Mouse (Mus musculus) retina, embryonic 14.5 days (tissue): ENCODE measurements around the gene Gm29427.

Experiments used
- DNase-seq: peaks from one replicate; pipeline ENCODE4 v3.0.0-alpha.2; 2015; ENCODE audit warnings: low spot score

Gene Gm29427

DNA sequence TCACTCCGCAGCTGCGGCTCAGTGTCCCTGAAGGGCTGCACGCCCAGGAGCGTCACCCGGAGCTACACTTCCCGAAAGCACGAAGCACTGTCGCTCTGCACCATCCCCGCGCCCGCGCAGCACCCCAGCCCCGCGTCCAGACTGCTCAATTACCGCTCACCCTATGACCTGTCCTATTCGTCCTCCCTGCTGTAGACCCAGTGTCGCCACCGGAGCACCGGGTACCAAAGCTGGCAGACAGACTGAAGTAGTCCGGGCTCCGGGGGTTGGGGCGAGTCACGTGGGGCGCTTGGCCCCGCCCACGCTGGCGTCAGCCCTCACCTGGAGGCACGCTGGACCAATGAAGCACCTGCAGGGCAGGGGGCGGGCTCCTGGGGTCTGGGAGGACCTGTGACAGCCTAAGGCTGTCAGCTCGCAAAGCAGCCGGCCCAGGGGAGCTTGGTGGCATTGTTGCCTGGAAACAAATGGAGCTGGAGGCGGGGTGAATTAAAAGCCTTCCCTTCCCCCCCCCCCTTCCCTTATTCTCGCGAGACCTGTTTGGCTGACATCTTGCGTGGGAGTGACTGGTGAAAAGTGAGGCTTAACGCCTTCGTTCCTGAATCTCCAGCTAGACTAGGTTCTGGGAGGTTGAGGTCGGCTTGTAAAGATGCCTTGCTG, at the start of gene Gm29427:
Gm29427 (minus strand) TSS at position 239 of the 657 bp plus-strand sequence.
- DNase-seq: peak; percentile 86

DNA sequence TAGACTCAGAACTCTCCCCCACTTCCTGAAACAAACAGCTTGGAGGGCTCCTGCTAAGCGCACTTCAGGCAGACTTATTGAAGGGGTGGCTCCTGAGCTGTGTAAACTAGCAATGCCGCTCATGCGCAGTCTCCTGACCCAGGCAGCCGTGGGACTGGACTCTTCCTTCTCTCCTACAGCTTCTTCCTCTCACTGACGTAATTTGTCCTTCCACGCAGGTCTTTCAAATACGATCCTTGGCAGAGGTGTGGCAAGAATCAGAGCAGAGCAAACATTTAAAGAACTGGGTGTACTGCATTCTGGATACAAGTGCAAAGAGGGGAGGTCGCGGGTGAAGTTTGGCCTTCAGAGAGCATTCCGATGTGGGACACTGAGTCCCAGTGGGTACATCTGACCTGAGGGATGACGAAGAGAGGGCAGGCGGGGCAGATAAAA, 48.4 kb upstream of the Gm29427 start:
- DNase-seq: no peak

DNA sequence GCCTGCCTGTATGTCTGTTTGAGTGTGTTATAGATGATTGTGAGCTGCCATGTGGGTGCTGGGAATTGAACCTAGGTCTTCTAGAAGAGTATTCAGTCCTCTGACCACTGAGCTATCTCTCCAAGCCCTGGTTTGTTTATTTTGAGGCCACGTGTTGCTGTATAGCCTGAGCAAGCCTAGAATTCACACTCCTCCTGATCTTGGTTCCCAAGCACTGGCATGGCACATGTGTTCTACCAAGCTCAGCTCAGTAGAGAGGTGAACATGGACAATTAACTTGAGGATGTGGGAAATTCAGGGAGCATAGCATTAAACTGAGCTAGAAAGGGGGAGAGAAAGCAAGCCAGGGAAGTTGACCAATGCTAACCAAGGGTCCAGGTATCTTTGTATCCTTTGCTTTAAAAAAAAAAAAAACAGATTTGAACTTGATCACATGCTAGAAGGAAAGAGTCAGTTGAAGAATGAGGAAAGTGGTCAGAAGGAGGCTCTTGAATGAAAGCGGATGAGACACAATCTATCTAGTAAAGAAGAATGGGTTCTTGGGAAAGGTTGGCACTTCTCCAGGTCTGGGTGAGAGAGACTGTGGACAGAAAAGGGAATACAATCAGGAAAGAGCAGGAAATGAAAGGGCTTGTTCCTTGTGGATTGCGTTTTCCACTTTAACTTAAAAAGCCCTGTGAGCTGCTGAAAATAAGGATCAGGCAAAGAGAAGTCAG, 46.6 kb upstream of the Gm29427 start:
- no peak for DNase-seq

DNA sequence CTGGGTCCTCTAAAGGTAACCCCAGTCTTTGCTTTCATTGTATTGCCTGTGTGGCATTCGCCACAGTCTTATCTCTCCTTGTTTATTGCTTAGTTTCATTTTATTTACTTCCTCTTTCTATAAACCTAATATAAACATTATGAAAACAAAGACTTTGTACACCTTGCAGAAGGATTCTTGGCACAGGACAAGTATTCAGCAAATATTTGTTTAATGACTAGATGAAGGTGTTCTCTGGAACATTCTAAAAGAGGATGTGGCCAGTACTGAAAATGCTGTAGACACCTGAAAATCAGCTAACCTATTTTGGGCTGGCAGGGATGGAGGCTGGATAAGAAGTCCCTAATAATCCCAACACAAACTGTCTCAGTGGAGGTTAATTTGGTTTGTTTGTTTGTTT, 46.0 kb upstream of the Gm29427 start:
- no peak for DNase-seq

DNA sequence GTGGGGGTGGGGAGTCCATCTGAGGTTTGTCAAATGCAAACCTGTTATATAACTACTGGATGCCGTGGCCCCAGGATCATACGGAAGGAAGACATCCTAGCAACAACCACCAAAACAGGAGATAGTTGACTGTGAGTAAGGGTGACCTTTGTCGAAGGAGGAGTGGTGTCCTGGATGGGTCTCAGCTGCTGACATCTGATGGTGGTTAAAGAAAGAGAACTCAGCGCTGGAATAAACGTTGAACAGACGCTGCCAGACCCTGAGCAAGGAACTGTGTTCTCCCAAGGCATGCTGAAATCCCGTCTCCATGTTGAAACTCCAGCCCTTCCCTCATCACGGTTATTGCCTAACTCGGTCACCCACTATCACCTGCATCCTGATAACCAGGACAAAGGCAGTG, 44.1 kb upstream of the Gm29427 start:
- no peak for DNase-seq

DNA sequence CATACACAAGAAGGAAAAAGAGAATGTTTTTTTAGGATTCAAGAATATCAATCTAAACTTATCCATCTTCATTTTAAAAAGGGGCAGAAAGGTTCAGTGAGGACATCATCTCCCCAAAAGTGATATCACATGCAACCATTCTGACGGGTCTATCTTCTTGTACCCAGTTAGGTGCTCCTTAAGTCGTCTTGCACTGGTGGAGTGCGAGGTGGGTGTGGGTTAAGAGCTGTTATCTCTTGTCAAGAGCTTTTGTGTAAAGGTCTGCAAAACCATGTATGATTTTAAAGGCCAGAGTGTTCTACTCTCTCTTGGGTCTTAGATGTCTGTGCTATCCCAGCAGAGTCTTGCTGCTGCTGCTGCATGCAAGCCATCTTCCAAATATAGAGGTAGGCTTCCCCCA, 31.2 kb upstream of the Gm29427 start:
- DNase-seq: no peak

DNA sequence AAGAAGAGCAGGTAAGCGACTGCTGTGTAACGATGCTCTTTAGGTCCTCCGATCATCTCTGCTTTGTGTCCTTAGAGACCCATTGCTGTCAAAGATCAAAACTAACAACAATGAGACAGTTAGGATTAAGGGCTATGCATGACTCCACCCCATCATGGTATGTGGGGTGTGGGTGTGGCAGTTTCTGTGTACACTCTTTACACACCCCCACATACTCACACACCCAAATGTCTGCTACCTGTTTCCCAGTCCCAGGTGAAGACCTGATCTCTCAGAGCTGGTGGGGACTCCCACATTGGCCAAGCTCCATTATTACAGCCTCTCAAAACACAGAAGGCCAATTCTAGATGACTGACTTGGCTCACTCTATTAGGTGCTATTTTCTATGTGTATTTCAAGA, 30.0 kb upstream of the Gm29427 start:
- no peak for DNase-seq

DNA sequence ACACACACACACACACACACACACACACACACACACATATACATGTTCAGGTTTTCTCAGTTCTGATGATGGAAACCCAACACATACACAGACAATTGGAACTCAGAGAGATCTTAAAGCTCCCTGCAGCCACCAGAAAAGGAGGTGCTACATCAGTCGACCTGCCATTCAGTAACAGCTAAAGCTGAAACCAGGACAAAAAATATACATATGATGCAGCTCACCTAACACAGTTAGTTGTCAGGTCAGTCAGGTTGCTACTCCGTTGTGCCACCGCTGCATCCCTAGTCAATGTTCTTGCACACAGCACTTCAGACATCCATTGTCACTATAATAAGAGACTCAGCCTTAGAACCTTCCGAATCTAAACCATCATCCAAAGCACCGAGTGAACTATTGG, 29.4 kb upstream of the Gm29427 start:
- no peak for DNase-seq

DNA sequence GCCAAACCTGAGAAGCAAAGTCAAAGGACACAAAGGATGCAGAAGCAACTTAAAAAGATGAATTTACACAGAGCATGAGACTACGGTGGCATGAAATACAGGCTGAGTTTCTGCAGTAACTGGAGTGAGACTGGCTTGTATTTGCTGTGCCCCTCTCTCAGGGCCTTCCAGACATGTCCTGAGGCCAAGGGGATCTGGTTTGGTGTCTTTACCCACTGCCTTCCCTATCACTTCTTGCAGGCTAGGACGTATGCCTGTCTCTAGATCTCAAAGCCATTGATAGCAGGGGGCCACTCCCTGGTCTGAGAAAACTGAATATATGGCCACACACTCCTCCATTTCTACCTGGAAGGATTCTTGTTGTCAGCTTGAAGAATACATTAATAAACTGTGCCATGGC, 28.6 kb upstream of the Gm29427 start:
- DNase-seq: no peak

DNA sequence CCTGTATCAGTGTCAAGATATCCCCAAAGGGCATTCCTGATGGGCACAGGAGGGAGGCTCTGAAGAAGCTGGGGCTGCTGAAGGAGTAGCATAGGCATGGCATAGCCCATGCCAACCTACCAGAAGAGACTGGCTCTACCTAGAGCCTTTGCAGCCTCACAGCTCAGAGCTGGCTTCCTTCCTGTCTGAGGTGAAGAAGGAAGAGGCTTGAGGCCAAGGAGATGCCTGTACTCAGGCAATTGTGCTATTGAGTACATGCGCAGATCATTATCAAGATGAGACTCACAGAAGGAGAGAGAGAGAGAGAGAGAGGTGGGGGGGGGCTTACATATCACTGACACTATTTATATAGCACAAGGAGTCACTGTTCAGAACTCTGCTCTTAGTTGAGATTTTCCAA, 28.2 kb upstream of the Gm29427 start:
- DNase-seq: no peak

DNA sequence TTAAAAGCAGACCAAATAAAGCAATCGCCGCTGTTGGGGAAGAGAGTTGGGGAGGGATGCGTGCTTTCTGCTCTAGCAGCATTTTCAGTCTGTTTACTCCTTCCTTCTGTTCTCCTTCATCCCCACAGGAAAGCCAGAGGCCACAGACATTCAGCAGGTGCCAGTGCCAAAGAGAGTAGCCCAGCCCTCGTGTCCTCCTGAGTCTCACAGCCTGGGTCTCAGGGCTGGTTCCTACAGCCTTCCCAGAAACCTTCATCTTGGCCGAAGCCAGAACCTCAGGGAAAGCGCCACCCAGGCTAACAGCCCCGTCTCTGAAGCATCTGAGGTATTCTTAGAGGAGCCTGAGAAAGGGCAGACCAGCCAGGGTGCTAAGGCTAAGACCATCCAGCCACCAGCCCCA, 26.6 kb upstream of the Gm29427 start:
- no peak for DNase-seq

DNA sequence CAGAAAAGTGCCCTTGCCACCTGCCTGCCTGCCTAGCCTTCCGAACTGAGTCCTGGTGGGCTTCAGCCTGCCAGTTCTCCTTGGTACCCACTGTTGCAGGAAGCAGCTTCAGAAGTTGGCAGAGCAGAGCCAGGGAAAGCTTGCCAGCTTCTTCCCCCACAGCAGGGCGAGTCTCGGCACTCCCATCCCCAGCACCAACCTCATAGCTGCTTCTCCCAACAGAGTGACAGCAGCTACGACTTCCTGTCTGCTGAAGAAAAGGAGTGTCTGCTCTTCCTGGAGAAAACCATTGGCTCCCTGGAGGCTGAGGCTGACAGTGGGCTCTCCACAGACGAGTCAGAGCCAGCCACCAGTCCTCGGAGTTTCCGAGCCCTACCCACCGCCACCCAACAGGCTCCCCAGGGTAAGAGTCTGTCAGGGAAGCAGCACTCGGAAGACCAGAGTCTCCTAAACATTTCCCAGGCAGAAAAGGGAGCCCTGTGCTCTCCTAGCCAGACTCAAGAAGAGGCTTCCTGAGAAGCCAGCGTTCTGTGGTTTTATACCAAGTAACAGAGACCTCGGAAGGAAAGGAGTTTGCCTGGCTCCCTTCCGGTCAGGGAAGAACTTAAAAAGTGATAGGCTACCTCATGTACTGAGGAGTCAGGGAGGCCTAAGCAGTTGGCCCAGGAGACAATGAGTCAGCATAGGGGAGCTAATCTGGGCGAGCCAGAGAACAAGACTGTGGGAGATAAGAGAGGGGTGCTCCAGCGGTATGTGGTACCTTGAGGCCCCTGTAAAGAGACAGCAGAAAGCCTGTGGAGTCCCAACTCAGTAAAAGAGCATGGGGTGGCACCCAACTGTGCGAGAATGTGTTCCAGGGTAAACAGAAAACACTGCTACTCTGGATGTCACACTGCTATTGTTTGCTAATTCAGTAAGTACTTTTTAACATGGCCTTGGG, 25.5 kb upstream of the Gm29427 start:
- DNase-seq: no peak

DNA sequence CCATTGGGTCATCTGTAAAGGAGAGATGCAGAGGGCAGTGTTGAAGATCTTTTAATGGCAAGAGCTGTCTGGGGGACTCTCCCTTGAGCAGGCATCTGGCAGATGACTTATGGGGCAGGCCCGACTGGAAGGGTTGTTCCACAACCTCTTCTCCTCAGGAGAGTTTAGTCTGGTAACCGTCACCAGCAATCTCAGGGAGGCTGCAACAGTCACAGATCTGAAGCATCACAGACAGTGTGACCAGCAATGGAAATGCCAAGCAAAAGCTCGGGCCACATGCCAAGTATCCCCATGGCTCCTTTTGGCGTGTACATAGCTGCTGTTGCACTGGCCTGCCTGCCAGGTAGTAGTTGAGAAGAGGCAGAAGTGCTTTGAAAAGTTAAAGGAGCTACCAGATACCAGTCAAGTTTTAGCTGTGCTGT, 24.6 kb upstream of the Gm29427 start:
- DNase-seq: no peak

DNA sequence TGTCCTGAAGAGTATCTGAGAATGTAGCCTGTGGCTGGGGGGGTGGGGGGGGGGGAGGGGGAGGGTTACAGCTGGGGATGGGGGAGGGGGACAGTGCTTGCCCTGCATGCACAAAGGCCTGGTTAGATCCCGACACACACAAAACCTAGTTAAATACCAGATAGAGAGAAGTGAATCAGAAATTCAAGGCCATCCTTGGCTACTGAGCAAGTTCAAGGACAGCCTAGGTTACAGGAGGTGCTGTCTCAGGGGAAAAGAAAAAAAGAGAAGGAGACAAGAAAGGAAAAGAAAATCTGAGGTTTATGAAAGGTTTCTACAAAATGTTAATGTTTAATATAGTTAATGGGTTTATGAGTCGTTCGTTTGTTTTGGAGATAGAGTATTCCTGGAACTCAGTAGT, 24.0 kb upstream of the Gm29427 start:
- no peak for DNase-seq

DNA sequence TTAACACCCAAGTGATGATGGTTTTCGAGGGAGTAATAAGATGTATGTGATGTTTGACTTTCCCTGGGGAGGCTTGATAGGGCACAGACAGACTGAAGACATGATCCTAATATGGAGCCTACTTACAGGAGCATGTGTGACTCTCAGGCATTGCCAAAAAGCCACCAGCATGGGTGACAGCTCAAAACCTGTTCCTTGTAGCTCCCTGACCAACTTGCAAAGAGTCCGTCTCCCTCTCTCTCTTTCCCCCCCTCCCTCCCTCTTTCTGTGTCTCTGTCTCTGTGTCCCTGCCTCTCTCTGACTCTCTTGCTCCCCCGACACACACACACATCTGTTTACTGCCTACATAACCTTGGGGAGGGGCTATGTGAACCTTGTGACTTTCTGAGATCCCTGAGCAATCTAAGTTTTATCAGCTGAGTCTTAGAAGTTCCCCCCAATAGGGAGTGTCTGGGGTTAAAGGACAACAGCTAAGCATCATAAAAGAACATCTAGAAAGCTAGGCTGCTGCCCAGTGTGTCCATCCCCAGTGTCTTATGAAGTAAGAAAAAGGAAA, 23.0 kb upstream of the Gm29427 start:
- no peak for DNase-seq

DNA sequence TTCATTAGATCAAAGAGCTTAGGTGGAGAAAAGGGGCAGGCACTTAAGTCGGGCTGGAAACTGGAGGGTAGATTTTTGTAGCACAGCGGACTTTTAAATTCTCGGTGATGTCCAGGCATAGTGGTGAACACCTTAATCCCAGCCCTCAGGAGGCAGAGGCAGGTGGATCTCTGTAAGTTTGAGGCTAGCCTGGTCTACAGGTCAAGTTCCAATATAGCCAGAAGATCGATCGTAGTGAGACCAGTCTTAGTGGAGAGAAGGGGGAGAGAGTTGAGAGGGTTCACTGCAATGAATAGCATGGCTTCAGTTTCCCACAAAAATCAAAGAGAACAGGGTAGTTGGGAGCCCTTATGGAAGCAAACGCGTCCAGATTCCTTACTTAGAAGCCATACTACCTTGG, 22.3 kb upstream of the Gm29427 start:
- DNase-seq: no peak

DNA sequence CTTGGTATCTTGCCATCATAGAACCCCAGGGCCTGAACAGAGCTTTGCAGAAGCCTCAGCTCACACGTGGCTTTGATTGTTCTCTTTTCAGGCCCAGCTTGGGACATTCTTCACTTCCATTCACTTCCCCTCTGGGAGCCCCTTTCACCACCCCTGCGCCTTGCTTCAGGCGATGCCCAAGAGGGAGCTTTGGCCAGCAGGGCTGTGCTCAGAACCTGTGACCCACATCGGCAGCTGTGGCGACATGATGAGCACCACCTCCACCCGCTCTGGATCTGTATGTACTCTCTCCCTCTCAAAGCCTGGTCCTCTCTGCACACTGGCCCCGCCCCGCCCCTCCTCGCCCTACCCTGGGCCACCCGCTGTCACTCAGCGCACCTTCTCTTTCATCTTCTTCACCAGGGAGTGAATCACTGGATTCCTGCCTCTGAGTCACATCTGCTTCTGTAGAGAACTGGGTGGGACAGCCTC, 21.8 kb upstream of the Gm29427 start:
- no peak for DNase-seq

DNA sequence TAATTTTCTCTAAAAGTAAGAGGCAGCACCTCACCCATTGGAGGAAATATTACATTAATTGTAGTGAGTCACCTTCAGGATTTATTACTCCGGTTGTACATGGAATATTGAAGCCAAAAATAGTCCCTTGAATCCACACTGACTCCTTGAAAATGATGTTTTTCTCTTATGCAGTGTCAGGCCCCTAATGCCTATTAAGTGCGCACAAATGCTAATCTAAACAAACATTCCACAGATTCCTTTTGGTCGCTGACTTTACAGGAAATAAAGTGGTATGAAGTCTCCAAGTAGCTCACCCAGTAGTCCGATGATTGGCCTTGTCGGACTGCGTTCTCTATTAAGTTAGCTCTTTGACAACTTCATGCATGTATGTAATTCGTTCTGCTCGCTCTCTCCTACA, 19.3 kb upstream of the Gm29427 start:
- no peak for DNase-seq

DNA sequence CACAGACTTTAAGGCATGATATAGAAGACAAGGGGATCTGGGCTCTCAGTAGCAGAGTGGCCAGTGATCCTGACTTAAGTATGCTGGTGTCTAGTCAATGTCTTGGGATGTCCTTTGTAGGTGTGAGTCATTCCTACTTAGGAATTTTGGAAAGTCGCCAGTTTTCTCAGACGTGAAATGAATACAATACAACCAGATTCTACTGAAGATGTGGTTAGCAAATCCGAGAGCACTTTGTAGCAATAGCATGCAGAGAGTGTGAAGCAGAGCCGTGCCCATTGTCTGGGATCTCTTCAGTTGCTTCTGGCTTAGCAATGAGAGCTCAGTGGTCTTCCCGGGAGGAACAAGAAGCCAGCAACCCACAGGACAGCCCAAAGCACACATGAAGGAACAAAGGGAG, 18.9 kb upstream of the Gm29427 start:
- no peak for DNase-seq

DNA sequence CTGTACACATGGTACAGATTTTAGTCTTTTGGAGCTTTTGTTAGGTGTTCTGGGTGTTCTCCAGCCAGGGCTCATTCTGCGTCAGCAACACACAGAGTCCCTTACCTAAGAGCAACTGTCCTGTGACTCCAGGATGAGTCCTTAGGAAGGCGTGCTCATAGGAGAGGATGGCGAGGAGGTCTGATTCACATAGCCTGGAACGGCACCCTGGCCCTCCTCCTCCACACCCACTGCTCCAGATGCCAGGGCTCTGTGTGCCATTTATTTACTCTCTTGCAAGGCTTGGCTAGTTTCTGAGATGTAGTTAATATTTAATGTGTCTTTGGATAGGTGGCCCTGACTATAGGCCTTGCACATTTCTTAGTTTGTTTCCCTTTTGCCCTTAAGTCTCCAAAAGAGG, 18.1 kb upstream of the Gm29427 start:
- DNase-seq: no peak

DNA sequence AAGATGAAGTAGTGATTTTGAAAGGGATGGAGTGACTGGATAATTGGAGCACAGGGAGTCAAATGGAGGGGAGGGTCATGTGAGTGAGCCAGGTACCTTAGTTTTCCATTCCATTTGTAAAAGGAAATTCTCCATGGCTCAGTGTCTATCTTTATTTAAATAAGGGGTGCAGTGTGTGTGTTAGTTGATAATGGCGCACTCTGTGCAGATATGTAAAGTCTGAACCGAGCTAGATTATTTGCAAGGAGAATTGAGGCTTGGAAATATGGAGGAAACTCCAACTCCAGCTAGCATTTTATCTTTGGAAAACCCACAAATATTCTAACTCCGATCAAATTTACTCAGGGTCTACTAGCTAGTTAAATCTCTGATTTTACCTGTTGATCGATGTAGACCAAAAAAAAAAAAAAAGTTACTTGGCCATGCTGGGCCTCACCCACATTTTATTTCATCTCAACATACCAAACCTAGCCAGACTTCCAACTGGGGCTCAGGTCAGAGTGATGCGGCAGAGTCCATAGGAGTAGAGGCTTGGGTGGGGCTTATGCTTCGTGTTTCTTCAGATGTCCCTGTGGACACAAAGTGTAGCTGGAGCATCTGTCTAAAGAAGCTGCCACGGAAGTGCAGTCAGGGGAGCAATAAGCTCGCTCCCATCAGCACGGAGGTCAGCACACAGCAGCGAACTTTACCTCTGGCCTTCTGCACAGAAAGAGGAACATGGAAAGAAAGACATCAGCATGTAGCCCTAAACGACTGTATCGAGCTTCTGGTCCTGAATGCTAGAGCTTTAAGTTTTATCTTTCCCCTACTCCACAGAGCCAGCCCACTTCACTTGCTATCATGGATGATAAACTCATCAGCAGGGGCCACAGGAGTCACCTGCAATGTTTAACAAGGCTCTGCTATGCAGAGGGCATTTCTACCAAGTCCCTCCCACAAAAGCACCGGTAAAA, 17.4 kb upstream of the Gm29427 start:
- no peak for DNase-seq
